Mouse (Mus musculus): ENCODE data around the gene Ccdc73. TPM values are rescaled to one million over a fixed set of nuclear protein-coding genes. Genes with fewer than 3 reads are reported as not detected.

The Ccdc73 gene
- total and polyA plus RNA-seq, 3 experiments, result 2.2 to 5.1 (median 2.2) TPM

- dilution Hi-C loops (cut with MboI; ENCODE audit: extremely low pct_ligation_motif_present, extremely low pct_unique_long_range_greater_than_20kb, low sequenced_read_pairs) (no loop called here), in situ Hi-C loops (cut with MboI; ENCODE audit: low pct_ligation_motif_present, low pct_unique_long_range_greater_than_20kb, low sequenced_read_pairs) (no loop called here)
- Histone ChIP-seq H3K4me1 (ENCODE audit: control insufficient read depth in 1 of 2, insufficient read depth in 2 of 2) (peaks cover 0 to 22% of the 10 kb centered on the region in 2 experiments; a peak in 2 of 4 replicates), H3K4me2 (ENCODE audit: insufficient read depth, low read depth, poor library complexity, severe bottlenecking) (no peak overlapping the region), H3K36me3 (replicated peaks in 1 of 2; ENCODE audit: control insufficient read depth in 1 of 2, insufficient read depth in 1 of 2, low read length in 1 of 2) (no peaks in the 10 kb centered on the region), H3K79me2 (replicated peaks; ENCODE audit: control insufficient read depth, extremely low read depth, insufficient read depth, poor library complexity, severe bottlenecking) (no peaks in the 10 kb centered on the region), H3K4me3 (replicated peaks in 1 of 3; ENCODE audit: low read depth in 2 of 3, low read length in 2 of 3, poor library complexity in 1 of 3) (no peak overlapping the region), H3K27me3 (replicated peaks) (no peaks in the 10 kb centered on the region), H3K9ac (ENCODE audit: insufficient read depth, low read depth) (no peak overlapping the region), H3K9me3 (replicated peaks; ENCODE audit: low read length) (no peaks in the 10 kb centered on the region), H3K27ac (ENCODE audit: insufficient read depth, low read depth) (no peak overlapping the region)
- DNase-seq (ENCODE audit: extremely low read depth), result no peak
- TF ChIP-seq POLR2AphosphoS2 (IDR thresholded peaks at IDR 0.05; ENCODE audit: low read depth, low read length), result no peak
- no peak for TF ChIP-seq MAZ (IDR thresholded peaks at IDR 0.05; ENCODE audit: low read depth, low read length)
- TF ChIP-seq TCF12 (IDR thresholded peaks at IDR 0.05; ENCODE audit: low read depth, low read length), result no peak
- TF ChIP-seq EP300 (IDR thresholded peaks at IDR 0.05; ENCODE audit: low read length), result no peak
- no peak for TF ChIP-seq RCOR1 (conservative IDR thresholded peaks at IDR 0.05; ENCODE audit: low read depth, low read length)
- TF ChIP-seq SIN3A (IDR thresholded peaks at IDR 0.05; ENCODE audit: low read length), result no peak
- TF ChIP-seq PAX5 (IDR thresholded peaks at IDR 0.05; ENCODE audit: low read length), result no peak
- no peak for TF ChIP-seq UBTF (IDR thresholded peaks at IDR 0.05; ENCODE audit: low read depth, low read length)
- TF ChIP-seq ZKSCAN1 (IDR thresholded peaks at IDR 0.05; ENCODE audit: borderline replicate concordance, low read depth, low read length), result no peak
- no peak for TF ChIP-seq MXI1 (IDR thresholded peaks at IDR 0.05; ENCODE audit: low read depth, low read length)
- no peak for TF ChIP-seq ZMIZ1 (IDR thresholded peaks at IDR 0.05; ENCODE audit: low read depth, low read length)
- no peak for TF ChIP-seq SMC3 (IDR thresholded peaks at IDR 0.05; ENCODE audit: low read depth, low read length)
- no peak for TF ChIP-seq MEF2A (IDR thresholded peaks at IDR 0.05; ENCODE audit: borderline replicate concordance, low read depth, low read length)
- no peak for TF ChIP-seq POLR2A (IDR thresholded peaks at IDR 0.05; ENCODE audit: low read depth, low read length)
Observed at GRCm38 (mm10) chr2:105058577-105059116, 191.0 kb downstream of the Ccdc73 start.

GRCm38 (mm10) chr2:105062741-105063372 is 195.3 kb downstream of the Ccdc73 start:
- in situ Hi-C loops (cut with MboI; ENCODE audit: low pct_ligation_motif_present, low pct_unique_long_range_greater_than_20kb, low sequenced_read_pairs), result no loop called here
- H3K4me1 ChIP-seq (ENCODE audit: control insufficient read depth in 1 of 2, insufficient read depth in 2 of 2), result peaks cover 0 to 19% of the 10 kb centered on the region in 2 experiments; a peak in 3 of 4 replicates

More at GRCm38 (mm10) chr2:105062741-105063372, 195.3 kb downstream of the Ccdc73 start:
- dilution Hi-C loops (cut with MboI; ENCODE audit: extremely low pct_ligation_motif_present, extremely low pct_unique_long_range_greater_than_20kb, low sequenced_read_pairs), result no loop called here
- H3K79me2 ChIP-seq (replicated peaks; ENCODE audit: control insufficient read depth, extremely low read depth, insufficient read depth, poor library complexity, severe bottlenecking), result no peaks in the 10 kb centered on the region
- H3K27me3 ChIP-seq (replicated peaks), result no peaks in the 10 kb centered on the region
- H3K4me3 ChIP-seq (replicated peaks in 1 of 3; ENCODE audit: low read depth in 2 of 3, low read length in 2 of 3, poor library complexity in 1 of 3), result no peak overlapping the region
- H3K9me3 ChIP-seq (replicated peaks; ENCODE audit: low read length), result no peaks in the 10 kb centered on the region
- peak overlapping the region; percentile 30; the same call in 1 of the 2 replicates for H3K4me2 ChIP-seq (ENCODE audit: insufficient read depth, low read depth, poor library complexity, severe bottlenecking)
- no peak overlapping the region for H3K9ac ChIP-seq (ENCODE audit: insufficient read depth, low read depth)
- peak; percentile 72 for DNase-seq (ENCODE audit: extremely low read depth)
- no peaks in the 10 kb centered on the region for H3K36me3 ChIP-seq (replicated peaks in 1 of 2; ENCODE audit: control insufficient read depth in 1 of 2, insufficient read depth in 1 of 2, low read length in 1 of 2)
- TF ChIP-seq PAX5 (IDR thresholded peaks at IDR 0.05; ENCODE audit: low read length) (no peak), SIN3A (IDR thresholded peaks at IDR 0.05; ENCODE audit: low read length) (no peak), ZMIZ1 (IDR thresholded peaks at IDR 0.05; ENCODE audit: low read depth, low read length) (no peak), ZC3H11A (IDR thresholded peaks at IDR 0.05; ENCODE audit: low read depth, low read length) (no peak), CHD1 (IDR thresholded peaks at IDR 0.05; ENCODE audit: low read depth, low read length) (no peak), NELFE (IDR thresholded peaks at IDR 0.05; ENCODE audit: low read depth, low read length) (no peak), USF2 (conservative IDR thresholded peaks at IDR 0.05; ENCODE audit: low read depth, low read length) (no peak), RCOR1 (conservative IDR thresholded peaks at IDR 0.05; ENCODE audit: low read depth, low read length) (no peak), E2F4 (IDR thresholded peaks at IDR 0.05; ENCODE audit: insufficient replicate concordance, low read depth, low read length) (no peak), MYC (IDR thresholded peaks at IDR 0.05; ENCODE audit: low read depth, low read length) (no peak), EP300 (IDR thresholded peaks at IDR 0.05; ENCODE audit: low read length) (no peak; the same call in 1 of the 2 replicates), POLR2AphosphoS2 (IDR thresholded peaks at IDR 0.05; ENCODE audit: low read depth, low read length) (no peak), KAT2A (IDR thresholded peaks at IDR 0.05; ENCODE audit: insufficient replicate concordance, low read length) (no peak), MAFK (IDR thresholded peaks at IDR 0.05; ENCODE audit: insufficient replicate concordance, low read length) (no peak), ZKSCAN1 (IDR thresholded peaks at IDR 0.05; ENCODE audit: borderline replicate concordance, low read depth, low read length) (no peak), NRF1 (IDR thresholded peaks at IDR 0.05; ENCODE audit: low read depth, low read length) (no peak), TBP (conservative IDR thresholded peaks at IDR 0.05; ENCODE audit: low read depth, low read length) (no peak)
- no peak overlapping the region for H3K27ac ChIP-seq (ENCODE audit: insufficient read depth, low read depth)

Measured in CH12.LX (cell line).